Mouse (Mus musculus) midbrain, embryonic 14.5 days (tissue): Measurements from ENCODE around the gene Tvp23b. TPM values are rescaled to one million over a fixed set of nuclear protein-coding genes. Genes with fewer than 3 reads are reported as not detected.

ENCODE experiments used
- ATAC-seq: fragments of 200-750 bp; cut with Nextera tagmentation; 2 replicates; pipeline ENCODE4 v1.8.0; 2017; ENCODE audit warnings: moderate number of reproducible peaks, moderate library complexity; ENCODE audit not compliant: low FRiP score, low TSS enrichment
- DNase-seq: peaks from one replicate; pipeline ENCODE4 v3.0.0-alpha.2; 2015
- H3K27ac ChIP-seq: fragments of 300-500 bp; sonication (generic); replicated peaks from 2 replicates; pipeline ENCODE4 v1.5.1; 2014; ENCODE audit warnings: mild to moderate bottlenecking, low read depth, low read length, moderate library complexity
- H3K27me3 ChIP-seq: fragments of 300-500 bp; sonication (generic); 2 replicates; pipeline ENCODE4 v1.6.1; 2014; ENCODE audit warnings: low read length, control low read depth, mixed read lengths; ENCODE audit not compliant: control insufficient read depth, insufficient read depth
- H3K36me3 ChIP-seq: fragments of 300-500 bp; sonication (generic); 2 replicates; pipeline ENCODE4 v1.6.1; 2014; ENCODE audit warnings: low read length, control low read depth; ENCODE audit not compliant: control insufficient read depth, insufficient read depth
- H3K4me1 ChIP-seq: fragments of 300-500 bp; sonication (generic); 2 replicates; pipeline ENCODE4 v1.6.1; 2014; ENCODE audit warnings: mild to moderate bottlenecking, antibody characterized with exemption, low read length, control low read depth; ENCODE audit not compliant: control insufficient read depth, insufficient read depth
- H3K4me2 ChIP-seq: fragments of 300-500 bp; sonication (generic); 2 replicates; pipeline ENCODE4 v1.6.1; 2014; ENCODE audit warnings: mild to moderate bottlenecking, low read length, moderate library complexity
- H3K4me3 ChIP-seq: fragments of 300-500 bp; sonication (generic); replicated peaks from 2 replicates; pipeline ENCODE4 v1.5.1; 2014; ENCODE audit warnings: low read depth, low read length
- H3K9ac ChIP-seq: fragments of 300-500 bp; sonication (generic); replicated peaks from 2 replicates; pipeline ENCODE4 v1.6.1; 2014; ENCODE audit warnings: mild to moderate bottlenecking, low read length, moderate library complexity
- H3K9me3 ChIP-seq: fragments of 300-500 bp; sonication (generic); 2 replicates; pipeline ENCODE4 v1.6.1; 2016; ENCODE audit warnings: low read length, control low read depth, mixed read lengths; ENCODE audit not compliant: control insufficient read depth
- WGBS: fragments of 180-500 bp; shearing (Covaris S2); extraction: QIAGEN DNeasy Blood & Tissue Kit; methylation state at CpG from one replicate; pipeline ENCODE4 v1.1.7; 2014; 5-methylcytosine and 5-hydroxymethylcytosine counted together
- polyA plus RNA-seq: library from polyadenylated mRNA; unstranded; fragments of >200 nt; fragmentation: Nextera tagmentation; extraction: Ambion mirVana; gene quantifications from 2 replicates; pipeline ENCODE4 v1.2.1, GENCODE M21; 2014

Tvp23b gene
- polyA plus RNA-seq, 1 experiment from 2014 or later = 55.9 TPM

GRCm38 (mm10) chr11:62957626-62958180 is 78.4 kb downstream of the Tvp23b start:
- Histone ChIP-seq H3K9me3 (no peaks in the 10 kb centered on the region), H3K36me3 (no peaks in the 10 kb centered on the region), H3K4me3 (no peak overlapping the region), H3K27me3 (no peaks in the 10 kb centered on the region), H3K4me1 (no peaks in the 10 kb centered on the region), H3K27ac (no peak overlapping the region), H3K9ac (no peak overlapping the region), H3K4me2 (no peak overlapping the region)
- WGBS = 88% methylated on average over 8 of the region's 8 CpGs
- ATAC-seq (no peak), DNase-seq (no peak)

GRCm38 (mm10) chr11:62963292-62963691 is 84.0 kb downstream of the Tvp23b start:
- Histone ChIP-seq H3K4me3 (no peak overlapping the region), H3K4me2 (no peak overlapping the region), H3K36me3 (no peaks in the 10 kb centered on the region), H3K27me3 (no peaks in the 10 kb centered on the region), H3K9ac (no peak overlapping the region), H3K27ac (no peak overlapping the region), H3K9me3 (no peaks in the 10 kb centered on the region), H3K4me1 (0 out of 2 replicates have a peak, but pooled peaks cover 10% of the 10 kb centered on the region)
- 83% methylated on average over 4 of the region's 4 CpGs for WGBS
- no peak for DNase-seq
- no peak for ATAC-seq

GRCm38 (mm10) chr11:62966424-62966764 is 87.1 kb downstream of the Tvp23b start:
- ATAC-seq = no peak
- Histone ChIP-seq H3K27ac (peak overlapping the region; percentile 69), H3K4me2 (peak overlapping the region; percentile 45), H3K27me3 (no peaks in the 10 kb centered on the region), H3K36me3 (no peaks in the 10 kb centered on the region), H3K9me3 (no peaks in the 10 kb centered on the region), H3K9ac (no peak overlapping the region), H3K4me1 (0 out of 2 replicates have a peak, but pooled peaks cover 10% of the 10 kb centered on the region), H3K4me3 (no peak overlapping the region)
- DNase-seq = no peak
- 51% methylated on average over 3 of the region's 3 CpGs for WGBS

Other genes with a start within 250 kb of the Tvp23b start
- gene Lrrc75a, start 230.9 kb upstream of the Tvp23b start, polyA plus RNA-seq = 11.1 and 13.1 TPM in 2 replicates
- 21.6 TPM in 2 replicates for gene Mmgt2, start 230.8 kb upstream of the Tvp23b start, polyA plus RNA-seq
- 18.9 and 25.2 TPM in 2 replicates for gene Zfp287, start 147.6 kb upstream of the Tvp23b start, polyA plus RNA-seq
- gene Gm10428, start 126.4 kb upstream of the Tvp23b start, polyA plus RNA-seq = not detected in 2 replicates
- 31.2 and 32.5 TPM in 2 replicates for gene Zfp286, start 90.0 kb upstream of the Tvp23b start, polyA plus RNA-seq
- 4.5 and 6.8 TPM in 2 replicates for gene Trim16, start 59.2 kb upstream of the Tvp23b start, polyA plus RNA-seq
- gene Fbxw10, start 32.4 kb upstream of the Tvp23b start, polyA plus RNA-seq = 0.24 and 0.27 TPM in 2 replicates
- not detected in 2 replicates for gene Cdrt4, start 71.7 kb downstream of the Tvp23b start, polyA plus RNA-seq
- gene Tekt3, start 182.2 kb downstream of the Tvp23b start, polyA plus RNA-seq = not detected in 2 replicates
- gene Pmp22, start 249.5 kb downstream of the Tvp23b start, polyA plus RNA-seq = 15.7 and 26.4 TPM in 2 replicates